Mouse (Mus musculus): ENCODE data around the gene Olfr104-ps. TPM values are rescaled to one million over a fixed set of nuclear protein-coding genes. Genes with fewer than 3 reads are reported as not detected.

The Olfr104-ps gene
- polyA plus RNA-seq, 1 experiment from 2014 or later, result not detected

Other genes with a start within 250 kb of the Olfr104-ps start
- gene Olfr92, start 239.5 kb upstream of the Olfr104-ps start, polyA plus RNA-seq (2014; fragmentation: Nextera tagmentation; extraction: Ambion mirVana), result not detected in 2 replicates
- not detected in 2 replicates for gene Olfr93, start 198.1 kb upstream of the Olfr104-ps start, polyA plus RNA-seq (2014; fragmentation: Nextera tagmentation; extraction: Ambion mirVana)
- gene Ubd, start 165.7 kb upstream of the Olfr104-ps start, polyA plus RNA-seq (2014; fragmentation: Nextera tagmentation; extraction: Ambion mirVana), result not detected in 2 replicates
- gene Olfr94, start 158.6 kb upstream of the Olfr104-ps start, polyA plus RNA-seq (2014; fragmentation: Nextera tagmentation; extraction: Ambion mirVana), result not detected in 2 replicates
- gene Olfr95, start 146.5 kb upstream of the Olfr104-ps start, polyA plus RNA-seq (2014; fragmentation: Nextera tagmentation; extraction: Ambion mirVana), result not detected in 2 replicates
- gene Olfr96, start 139.4 kb upstream of the Olfr104-ps start, polyA plus RNA-seq (2014; fragmentation: Nextera tagmentation; extraction: Ambion mirVana), result not detected in 2 replicates
- gene Olfr97, start 122.3 kb upstream of the Olfr104-ps start, polyA plus RNA-seq (2014; fragmentation: Nextera tagmentation; extraction: Ambion mirVana), result not detected in 2 replicates
- gene Olfr98, start 95.8 kb upstream of the Olfr104-ps start, polyA plus RNA-seq (2014; fragmentation: Nextera tagmentation; extraction: Ambion mirVana), result not detected in 2 replicates
- 1.1 and 1.2 TPM in 2 replicates for gene H2-M3, start 89.4 kb upstream of the Olfr104-ps start, polyA plus RNA-seq (2014; fragmentation: Nextera tagmentation; extraction: Ambion mirVana)
- not detected in 2 replicates for gene Olfr99, start 76.1 kb upstream of the Olfr104-ps start, polyA plus RNA-seq (2014; fragmentation: Nextera tagmentation; extraction: Ambion mirVana)
- gene Olfr101, start 55.3 kb upstream of the Olfr104-ps start, polyA plus RNA-seq (2014; fragmentation: Nextera tagmentation; extraction: Ambion mirVana), result not detected in 2 replicates
- not detected in 2 replicates for gene Olfr102, start 42.5 kb upstream of the Olfr104-ps start, polyA plus RNA-seq (2014; fragmentation: Nextera tagmentation; extraction: Ambion mirVana)
- not detected in 2 replicates for gene Olfr103, start 19.9 kb upstream of the Olfr104-ps start, polyA plus RNA-seq (2014; fragmentation: Nextera tagmentation; extraction: Ambion mirVana)
- not detected in 2 replicates for gene Olfr105-ps, start 19.5 kb downstream of the Olfr104-ps start, polyA plus RNA-seq (2014; fragmentation: Nextera tagmentation; extraction: Ambion mirVana)
- gene Olfr106-ps, start 30.8 kb downstream of the Olfr104-ps start, polyA plus RNA-seq (2014; fragmentation: Nextera tagmentation; extraction: Ambion mirVana), result not detected in 2 replicates
- gene Olfr107, start 39.6 kb downstream of the Olfr104-ps start, polyA plus RNA-seq (2014; fragmentation: Nextera tagmentation; extraction: Ambion mirVana), result not detected in 2 replicates
- gene Olfr108, start 85.9 kb downstream of the Olfr104-ps start, polyA plus RNA-seq (2014; fragmentation: Nextera tagmentation; extraction: Ambion mirVana), result not detected in 2 replicates
- not detected in 2 replicates for gene Olfr109, start 99.3 kb downstream of the Olfr104-ps start, polyA plus RNA-seq (2014; fragmentation: Nextera tagmentation; extraction: Ambion mirVana)
- gene H2-M2, start 124.0 kb downstream of the Olfr104-ps start, polyA plus RNA-seq (2014; fragmentation: Nextera tagmentation; extraction: Ambion mirVana), result not detected in 2 replicates
- not detected in 2 replicates for gene Olfr110, start 132.9 kb downstream of the Olfr104-ps start, polyA plus RNA-seq (2014; fragmentation: Nextera tagmentation; extraction: Ambion mirVana)
- gene Olfr111, start 148.4 kb downstream of the Olfr104-ps start, polyA plus RNA-seq (2014; fragmentation: Nextera tagmentation; extraction: Ambion mirVana), result not detected in 2 replicates
- not detected in 2 replicates for gene Olfr112, start 209.9 kb downstream of the Olfr104-ps start, polyA plus RNA-seq (2014; fragmentation: Nextera tagmentation; extraction: Ambion mirVana)
- gene Olfr113, start 218.1 kb downstream of the Olfr104-ps start, polyA plus RNA-seq (2014; fragmentation: Nextera tagmentation; extraction: Ambion mirVana), result not detected in 2 replicates
- not detected in 2 replicates for gene Olfr114, start 233.2 kb downstream of the Olfr104-ps start, polyA plus RNA-seq (2014; fragmentation: Nextera tagmentation; extraction: Ambion mirVana)